Mouse (Mus musculus) lung, postnatal 4 days (tissue): ENCODE measurements at regions not wholly inside any gene's neighbourhood (a gene's known extent, or its start where the extent isn't known, plus 50 kb on each side); places are given as distances from the start of the nearest gene placed in this dataset.
A peak's percentile ranks its signal among the peaks of the same experiment; 100 is the strongest.

Experiments
- DNase-seq, 2 experiments: peaks; one replicate each; pipeline ENCODE4 v3.0.0; 2021

DNA sequence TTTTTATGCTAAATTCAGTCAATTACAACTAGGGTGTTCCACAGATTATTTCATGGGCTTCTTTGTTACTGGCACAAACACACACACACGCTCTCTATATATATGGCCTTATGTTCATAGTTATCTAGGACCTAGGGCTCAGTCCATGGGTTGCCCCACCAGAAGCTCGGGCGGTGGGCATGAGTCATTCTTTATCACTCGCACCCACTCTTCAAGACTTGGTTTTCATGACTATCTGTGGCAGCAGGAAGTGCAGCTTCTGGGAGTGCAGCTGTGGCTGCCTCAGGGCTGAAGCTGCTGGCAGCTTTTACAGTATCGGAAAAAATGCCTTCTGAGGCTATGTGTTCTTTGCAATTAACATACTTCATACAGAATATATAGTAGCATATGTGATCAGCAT is 198.7 kb downstream of the Ipo11 start:
- no peak for DNase-seq

- DNase-seq = no peak
Observed at GRCm38 (mm10) chr13:106734323-106734722, 202.4 kb downstream of the Ipo11 start.

DNA sequence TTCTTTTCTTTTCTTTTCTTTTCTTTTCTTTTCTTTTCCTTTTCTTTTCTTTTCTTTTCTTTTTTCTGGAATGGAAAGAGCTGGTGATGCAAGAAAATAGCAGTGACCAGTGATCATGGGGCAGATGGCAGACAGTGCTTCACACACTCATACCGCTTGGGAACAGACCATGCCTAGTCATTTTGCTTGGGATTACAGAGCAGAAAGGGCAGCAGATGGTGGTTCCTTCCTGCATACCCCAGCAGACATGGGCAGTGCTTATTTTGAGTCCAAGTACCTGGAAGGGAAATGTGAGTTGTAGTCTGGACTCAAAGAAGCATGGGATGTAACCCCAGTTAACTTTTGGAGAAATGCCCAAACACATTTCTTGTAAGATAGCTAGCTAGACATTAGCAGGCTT is 203.9 kb downstream of the Ipo11 start:
- DNase-seq = no peak

DNA sequence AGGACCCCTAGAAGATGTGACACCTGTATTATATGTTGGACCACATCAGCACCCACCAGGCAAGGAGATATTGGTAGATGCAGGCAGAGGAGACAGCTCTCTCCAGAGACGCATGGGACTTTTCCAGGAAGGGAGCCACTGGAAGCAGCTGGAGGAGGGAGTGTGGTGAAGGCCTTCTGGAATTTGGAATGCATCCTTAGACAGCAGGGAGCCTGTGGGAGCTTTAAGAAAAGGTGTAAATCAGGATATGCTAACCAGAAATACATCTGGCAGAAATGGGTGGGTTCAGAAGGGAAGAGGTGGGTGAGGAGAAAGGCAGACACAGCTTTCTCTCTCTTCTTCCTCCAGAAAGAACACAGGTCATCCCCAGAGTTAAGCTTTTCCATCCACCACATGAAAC is 213.4 kb downstream of the Ipo11 start:
- no peak for DNase-seq

GRCm38 (mm10) chr13:106721167-106721566 is 215.6 kb downstream of the Ipo11 start:
- DNase-seq = no peak

DNA sequence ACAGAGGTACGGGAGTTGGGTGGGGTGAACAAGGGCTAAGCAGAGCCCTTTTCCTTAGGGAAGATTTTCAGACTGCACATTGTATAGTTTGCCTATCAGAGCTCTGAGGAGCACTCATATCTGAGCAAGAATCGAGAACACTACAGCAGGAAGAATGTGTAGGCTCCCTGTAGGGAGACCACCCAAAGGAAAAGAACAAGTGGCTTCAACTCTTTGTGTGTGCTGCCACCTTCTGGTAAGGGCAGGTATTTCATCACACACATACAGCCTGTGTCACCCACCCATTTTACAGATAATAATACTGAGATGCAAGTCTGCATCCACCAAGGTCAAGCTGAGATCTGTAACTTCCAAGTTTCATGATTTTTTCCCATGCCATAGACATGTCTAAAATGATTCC is 221.0 kb downstream of the Ipo11 start:
- peak in 1 of 2 experiments; percentile 9 for DNase-seq

GRCm38 (mm10) chr13:106715234-106715633 is 221.5 kb downstream of the Ipo11 start:
- DNase-seq = no peak

DNA sequence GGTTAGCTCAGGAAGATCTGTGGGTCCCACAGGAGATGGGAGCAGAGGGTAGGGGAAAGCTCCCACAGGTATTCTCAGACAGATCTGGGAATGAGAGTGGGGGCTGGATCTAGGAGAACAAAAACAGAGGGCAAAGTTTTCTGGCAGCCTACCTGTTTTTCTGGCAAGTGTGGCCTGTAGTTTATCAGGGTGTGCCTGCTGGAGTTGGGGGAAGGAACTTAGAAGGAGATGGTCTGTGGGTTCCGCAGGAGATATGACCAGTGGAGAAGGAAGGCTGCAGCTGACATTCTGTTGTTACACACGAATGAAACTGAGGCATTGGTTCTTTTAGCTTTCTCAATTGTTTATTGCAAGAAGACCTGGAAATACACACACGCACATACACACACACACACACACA is 226.2 kb downstream of the Ipo11 start:
- no peak for DNase-seq

DNA sequence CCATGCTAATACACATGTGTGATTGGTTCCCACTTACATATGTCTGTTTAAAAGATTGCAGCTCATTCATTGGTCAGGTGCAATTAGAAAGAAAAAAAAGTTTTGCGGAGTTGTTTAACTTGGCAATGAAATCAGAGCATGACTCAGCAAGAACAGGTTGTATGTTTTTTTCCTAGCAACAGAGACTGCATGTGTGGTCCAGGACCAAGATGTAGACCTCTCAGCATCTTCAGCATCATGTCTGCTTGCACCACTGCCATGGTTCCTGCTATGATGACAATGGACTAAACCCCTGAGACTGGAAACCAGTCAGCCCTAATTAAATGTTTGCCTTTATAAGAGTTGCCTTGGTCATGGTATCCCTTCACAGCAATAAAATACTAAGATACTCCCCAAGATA is 236.4 kb downstream of the Ipo11 start:
- DNase-seq = no peak

DNA sequence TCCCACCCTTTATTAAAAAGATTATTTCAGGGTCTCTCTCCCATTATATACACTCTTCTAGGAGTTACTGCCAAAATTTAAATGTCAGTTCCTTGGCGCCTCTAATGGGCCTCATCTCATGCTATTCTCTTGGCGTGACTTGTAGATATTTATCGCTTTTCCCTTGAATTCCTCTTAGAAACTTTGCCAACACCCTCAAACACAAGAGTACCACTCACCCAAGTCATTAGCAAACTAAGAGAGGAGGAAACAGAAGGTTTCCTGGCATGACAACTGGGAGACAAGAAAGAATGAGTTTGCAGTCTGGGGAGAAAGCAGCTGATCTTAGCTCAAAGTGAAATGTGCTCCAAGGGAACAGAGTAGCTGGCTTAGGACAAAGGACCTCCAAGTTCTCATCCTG is 236.8 kb downstream of the Ipo11 start:
- no peak for DNase-seq

GRCm38 (mm10) chr13:106691787-106692571 is 244.8 kb downstream of the Ipo11 start:
- no peak for DNase-seq

GRCm38 (mm10) chr13:106690125-106690524 is 246.6 kb downstream of the Ipo11 start:
- no peak for DNase-seq

- DNase-seq = no peak
Observed at GRCm38 (mm10) chr13:106689618-106690017, 247.1 kb downstream of the Ipo11 start.

- DNase-seq = no peak
Observed at GRCm38 (mm10) chr13:106689051-106689450, 247.7 kb downstream of the Ipo11 start.

GRCm38 (mm10) chr13:106669665-106670064 is 267.1 kb downstream of the Ipo11 start:
- no peak for DNase-seq

- no peak for DNase-seq
Observed at GRCm38 (mm10) chr13:106662195-106662594, 274.6 kb downstream of the Ipo11 start.

DNA sequence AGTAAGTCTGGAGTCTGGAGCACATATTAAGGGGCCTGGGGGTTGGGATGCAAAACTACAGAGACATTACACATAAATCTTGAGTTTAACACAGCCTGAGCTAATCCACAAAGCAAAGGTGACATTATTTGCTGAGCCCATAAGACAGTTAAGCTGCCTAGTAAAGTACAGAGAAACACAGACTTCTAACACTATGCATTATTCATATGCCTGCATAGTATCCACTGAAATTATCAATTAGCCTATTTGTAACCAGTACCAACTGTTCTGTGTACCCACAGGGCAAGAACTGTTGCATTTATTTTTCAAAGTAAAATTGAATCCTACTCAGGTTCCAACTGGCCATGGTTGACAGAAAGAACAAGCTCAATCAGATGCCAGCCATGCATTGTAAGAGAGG is 287.4 kb downstream of the Ipo11 start:
- no peak for DNase-seq

- no peak for DNase-seq
Observed at GRCm38 (mm10) chr13:106643302-106643975, 293.3 kb downstream of the Ipo11 start.

- DNase-seq = no peak
Observed at GRCm38 (mm10) chr13:106638706-106639385, 297.9 kb downstream of the Ipo11 start.

- no peak for DNase-seq
Observed at GRCm38 (mm10) chr13:106591729-106592128, 345.0 kb downstream of the Ipo11 start.

GRCm38 (mm10) chr13:106567658-106568359 is 368.9 kb downstream of the Ipo11 start:
- no peak for DNase-seq

GRCm38 (mm10) chr13:106562588-106562987 is 374.2 kb downstream of the Ipo11 start:
- DNase-seq = no peak

GRCm38 (mm10) chr13:106562161-106562560 is 374.6 kb downstream of the Ipo11 start:
- DNase-seq = no peak
